Mouse (Mus musculus): ENCODE results near the gene Abcc4. TPM values are rescaled to one million over a fixed set of nuclear protein-coding genes. Genes with fewer than 3 reads are reported as not detected.
A peak's percentile ranks its signal among the peaks of the same experiment; 100 is the strongest.
"Not testable (repeated sequence)": the region's sequence is repeated elsewhere in the genome, so short reads cannot be mapped to it uniquely, and the experiment has no call there.

The Abcc4 gene
- total RNA-seq, 2 experiments from 2014 or later = 9.0 to 9.1 TPM

DNA sequence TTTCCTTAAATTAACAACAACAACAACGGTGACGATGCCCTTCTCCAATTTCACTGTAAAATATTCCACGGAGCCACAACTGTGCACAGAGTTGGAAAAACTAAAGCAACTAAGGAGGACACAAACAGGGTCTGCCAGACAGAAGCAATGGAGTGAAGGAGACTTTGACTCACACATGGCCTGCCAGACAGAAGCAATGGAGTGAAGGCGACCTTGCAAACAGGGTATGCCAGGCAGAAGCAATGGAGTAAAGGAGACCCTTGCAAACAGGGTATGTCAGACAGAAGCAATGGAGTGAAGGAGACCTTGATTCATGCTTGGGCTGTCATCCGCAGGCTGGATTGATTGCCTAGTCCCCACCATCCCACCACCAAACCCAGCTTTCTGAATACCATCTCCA, 19.2 kb downstream of the Abcc4 start:
- no peak for DNase-seq
- intact Hi-C loops (cut with DNase I) = no loop called here

GRCm38 (mm10) chr14:118685572-118685971, 20.4 kb downstream of the Abcc4 start:
- intact Hi-C loops (cut with DNase I) = no loop called here
- DNase-seq = no peak

GRCm38 (mm10) chr14:118682339-118683034, 23.5 kb downstream of the Abcc4 start:
- intact Hi-C loops (cut with DNase I) = no loop called here
- DNase-seq = no peak

- no peak for DNase-seq
- intact Hi-C loops (cut with DNase I) = no loop called here
Observed at GRCm38 (mm10) chr14:118681087-118681486, 24.9 kb downstream of the Abcc4 start.

DNA sequence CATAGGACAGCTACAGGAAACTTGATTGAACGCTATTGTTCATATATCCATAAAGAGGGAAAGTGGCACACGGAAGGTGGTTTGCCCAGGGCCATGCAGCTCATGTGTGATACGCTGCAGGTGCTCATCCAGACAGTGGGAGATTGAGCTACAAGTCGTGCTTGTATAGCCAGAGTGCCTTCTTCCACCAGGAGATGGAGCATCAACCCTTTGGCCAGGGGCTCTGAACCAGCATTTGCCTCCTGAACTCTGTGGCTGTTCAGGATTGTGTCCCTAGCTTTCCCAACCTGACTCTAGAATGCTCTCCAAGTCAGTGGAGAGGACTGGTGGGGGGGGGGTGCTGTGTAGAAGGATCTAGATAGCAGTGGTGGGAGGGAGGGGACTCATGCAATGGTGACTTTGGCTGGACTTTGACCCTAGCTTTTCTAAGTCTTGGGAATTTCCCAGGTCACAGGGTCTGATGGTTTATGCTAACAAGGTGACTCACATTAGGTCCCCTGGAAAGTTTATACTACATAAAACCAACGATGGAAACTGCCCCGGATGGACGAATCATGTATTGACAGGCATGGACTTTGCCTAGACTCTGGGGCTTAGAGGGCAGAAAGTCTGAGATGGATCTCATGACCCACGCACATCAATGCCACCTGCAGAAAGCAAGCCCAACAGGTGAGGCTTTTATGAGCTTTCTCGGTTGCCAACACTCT, 27.6 kb downstream of the Abcc4 start:
- DNase-seq = no peak
- intact Hi-C loops (cut with DNase I) = no loop called here

DNA sequence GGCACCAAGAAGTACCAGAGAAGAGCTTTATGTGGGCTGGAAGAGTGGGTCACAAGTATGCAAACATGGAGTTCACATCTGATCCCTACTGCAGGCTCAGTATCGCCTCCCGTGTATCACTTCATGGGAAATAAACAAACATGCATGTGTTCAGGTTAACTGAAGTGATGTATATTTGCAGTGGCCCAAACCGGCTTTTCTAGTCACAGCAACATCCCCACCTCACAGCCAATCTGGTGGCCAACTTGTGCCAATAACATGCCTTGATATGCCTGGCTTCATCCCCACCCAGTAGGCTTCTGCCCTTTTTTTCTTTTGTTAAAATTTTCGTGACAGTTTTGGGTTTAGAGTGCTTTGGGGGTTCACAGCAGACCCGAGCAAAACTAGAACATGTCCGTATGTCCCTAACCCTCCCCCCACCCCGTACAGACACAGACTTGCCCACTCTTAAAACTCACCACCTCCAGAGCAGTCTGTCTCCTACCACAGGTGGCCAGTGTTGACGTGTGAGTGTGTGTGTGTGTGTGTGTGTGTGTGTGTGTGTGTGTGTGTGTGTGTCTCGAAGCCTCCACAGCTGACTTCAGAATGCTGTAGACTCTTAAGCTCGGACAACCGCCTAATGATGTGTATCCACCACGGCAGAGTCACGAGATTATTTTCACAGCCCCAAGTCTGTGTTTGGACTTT, 29.6 kb downstream of the Abcc4 start:
- intact Hi-C loops (cut with DNase I) = no loop called here
- no peak for DNase-seq

DNA sequence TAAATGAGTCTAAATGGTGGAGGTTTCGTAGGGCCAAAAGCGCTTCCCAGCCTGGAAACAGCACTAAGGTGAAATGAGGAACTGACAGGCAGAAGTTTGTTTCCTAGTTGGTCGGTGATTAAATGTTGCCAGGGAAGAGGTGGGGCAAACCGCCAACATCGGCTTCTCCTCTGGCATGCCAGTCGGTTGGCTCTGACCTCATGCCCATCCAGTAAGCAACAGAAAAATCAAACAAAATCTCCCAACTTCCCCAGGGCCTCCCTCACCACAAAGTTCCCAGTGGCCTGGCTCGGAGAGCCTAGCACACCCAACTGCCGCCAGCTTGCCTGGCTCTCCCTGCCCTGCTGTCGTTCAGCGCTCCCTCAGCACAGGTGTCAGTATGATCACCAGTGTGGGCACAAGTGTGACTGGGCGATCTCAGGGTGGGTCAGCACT, 31.3 kb downstream of the Abcc4 start:
- intact Hi-C loops (cut with DNase I) = no loop called here
- peak; percentile 54 to 58 for DNase-seq

- DNase-seq = no peak
- intact Hi-C loops (cut with DNase I) = no loop called here
Observed at GRCm38 (mm10) chr14:118674224-118674623, 31.8 kb downstream of the Abcc4 start.

- DNase-seq = no peak
- intact Hi-C loops (cut with DNase I) = no loop called here
Observed at GRCm38 (mm10) chr14:118673501-118673900, 32.5 kb downstream of the Abcc4 start.

- DNase-seq; intact Hi-C loops (cut with DNase I): not testable (repeated sequence)
Observed at GRCm38 (mm10) chr14:118672931-118673330, 33.1 kb downstream of the Abcc4 start.

DNA sequence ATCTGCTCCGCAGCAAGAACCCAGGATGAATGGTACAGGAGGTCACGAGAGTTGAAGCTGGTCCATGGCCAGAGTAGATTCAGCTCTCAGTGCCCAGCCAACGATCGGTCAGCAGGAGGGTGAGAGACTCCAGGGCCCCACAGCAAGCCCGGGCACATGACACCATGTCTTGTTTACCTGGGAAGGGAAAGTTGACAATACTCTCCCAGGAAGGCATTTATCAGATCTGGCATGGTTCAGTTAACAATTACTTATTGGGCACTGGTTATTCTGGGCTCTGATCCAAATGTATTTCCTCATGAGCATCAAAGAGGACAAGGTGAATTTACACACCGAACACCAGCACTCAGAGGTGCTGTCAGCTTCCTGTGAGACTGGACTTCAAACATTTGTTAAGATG, 38.5 kb downstream of the Abcc4 start:
- intact Hi-C loops (cut with DNase I) = no loop called here
- peak; percentile 28 to 48 for DNase-seq

DNA sequence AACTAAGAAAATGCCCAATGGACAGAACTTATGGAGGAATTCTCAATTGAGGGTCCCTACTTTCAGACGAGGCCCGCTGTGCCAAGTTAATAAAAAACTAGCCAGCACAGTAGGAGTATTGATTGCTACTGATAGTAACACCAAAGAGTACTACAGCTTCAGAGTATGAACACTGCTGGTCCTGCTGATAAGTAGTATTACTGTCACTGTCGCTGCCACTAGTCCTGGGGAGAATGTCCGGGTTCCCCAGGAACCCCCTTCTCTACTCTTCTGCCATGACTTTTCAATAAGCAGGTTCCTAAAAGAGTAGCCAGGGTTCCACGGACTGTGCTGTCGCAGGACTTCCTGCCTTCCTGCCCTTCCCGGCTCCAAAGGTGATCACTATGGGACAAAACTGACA, 41.4 kb downstream of the Abcc4 start:
- DNase-seq = no peak
- intact Hi-C loops (cut with DNase I) = no loop called here

DNA sequence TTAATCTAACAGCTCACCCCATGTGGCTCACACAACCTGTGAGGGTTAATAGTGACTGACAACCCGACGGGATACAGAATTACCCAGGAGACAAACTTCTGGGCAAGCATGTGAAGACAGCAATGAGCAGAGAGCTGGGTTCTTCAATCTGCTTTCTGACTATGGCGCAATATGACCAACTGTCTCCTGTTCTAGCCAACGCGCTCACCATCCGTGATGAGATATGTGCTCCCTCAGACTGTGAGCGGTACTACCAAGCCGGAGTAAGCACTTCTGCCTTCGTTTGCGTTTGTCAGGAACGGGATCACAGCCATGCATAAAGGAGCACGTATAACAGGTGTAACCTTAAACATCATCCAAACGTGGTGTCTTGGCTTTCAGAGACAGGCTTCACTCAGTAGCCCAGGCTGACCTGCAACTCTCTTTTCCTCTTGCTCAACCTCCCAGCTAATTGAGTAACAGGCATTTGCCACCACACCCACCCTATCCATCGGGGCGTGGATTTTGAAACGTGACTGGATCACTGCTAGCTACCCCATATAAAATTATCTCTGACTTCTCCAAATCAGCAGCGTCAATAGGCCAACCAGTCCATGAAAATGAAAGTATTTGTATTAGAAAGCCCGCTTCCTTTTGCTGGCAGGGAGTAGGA, 43.3 kb downstream of the Abcc4 start:
- DNase-seq = no peak
- intact Hi-C loops (cut with DNase I) = no loop called here

- intact Hi-C loops (cut with DNase I) = no loop called here
Observed at GRCm38 (mm10) chr14:118662124-118662523, 43.9 kb downstream of the Abcc4 start.

DNA sequence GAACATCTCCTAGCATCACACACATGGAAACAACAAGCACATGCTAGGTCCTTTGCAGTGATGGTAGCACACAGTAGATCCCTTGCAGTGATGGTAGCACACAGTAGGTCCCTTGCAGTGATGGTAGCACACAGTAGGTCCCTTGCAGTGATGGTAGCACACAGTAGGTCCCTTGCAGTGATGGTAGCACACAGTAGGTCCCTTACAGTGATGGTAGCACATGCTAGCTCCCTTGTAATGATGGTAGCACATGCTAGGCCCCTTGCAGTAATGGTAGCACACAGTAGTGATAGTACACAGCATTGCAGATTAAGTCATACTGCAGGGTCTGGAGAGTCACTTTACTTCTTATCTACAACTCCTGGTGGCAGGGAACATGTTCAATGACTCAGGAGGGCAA, 46.8 kb downstream of the Abcc4 start:
- DNase-seq = no peak
- intact Hi-C loops (cut with DNase I) = no loop called here

More at GRCm38 (mm10) chr14:118662124-118662523, 43.9 kb downstream of the Abcc4 start:
- DNase-seq = no peak

DNA sequence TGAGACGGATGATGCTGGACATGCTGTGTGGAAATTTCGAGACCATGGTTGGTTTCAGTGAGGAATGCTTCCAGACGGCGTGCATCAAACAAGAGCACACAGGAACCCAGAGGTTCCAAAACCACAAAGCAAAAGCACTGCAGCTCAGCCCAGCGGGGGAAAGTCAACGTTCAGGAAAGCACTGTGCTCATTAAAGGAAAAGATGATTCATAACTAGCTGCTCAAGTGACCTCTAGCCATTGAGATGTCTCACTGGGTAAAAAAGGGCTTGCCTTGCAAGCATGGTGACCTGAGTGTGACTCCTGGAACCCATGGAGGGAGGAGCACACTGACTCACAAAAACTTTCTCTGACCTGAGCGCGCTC, 47.7 kb downstream of the Abcc4 start:
- no peak for DNase-seq
- intact Hi-C loops (cut with DNase I) = no loop called here

GRCm38 (mm10) chr14:118657673-118658327, 48.2 kb downstream of the Abcc4 start:
- intact Hi-C loops (cut with DNase I) = no loop called here

GRCm38 (mm10) chr14:118657206-118657605, 48.8 kb downstream of the Abcc4 start:
- intact Hi-C loops (cut with DNase I) = no loop called here
- DNase-seq = no peak

More at GRCm38 (mm10) chr14:118657673-118658327, 48.2 kb downstream of the Abcc4 start:
- no peak for DNase-seq

DNA sequence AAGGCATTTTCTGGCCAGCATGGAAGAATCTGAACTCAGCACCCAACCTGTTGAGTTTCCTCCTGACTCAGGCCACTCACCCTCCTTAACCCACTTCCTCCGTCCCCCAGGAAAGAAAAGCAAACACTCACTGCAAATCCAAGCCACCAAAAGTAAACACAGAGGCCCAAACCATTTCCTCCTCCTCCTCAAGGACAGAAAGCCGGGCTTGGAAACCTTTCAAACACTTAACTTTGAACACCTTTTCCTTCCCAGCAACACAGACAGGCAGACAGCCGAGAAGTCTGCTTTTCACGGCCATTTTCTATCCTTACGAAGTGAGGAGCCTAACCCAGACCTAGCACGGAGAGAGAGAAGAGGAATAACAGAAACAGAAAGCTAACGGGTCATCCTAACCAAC, 50.0 kb downstream of the Abcc4 start:
- intact Hi-C loops (cut with DNase I) = no loop called here
- DNase-seq = no peak

DNA sequence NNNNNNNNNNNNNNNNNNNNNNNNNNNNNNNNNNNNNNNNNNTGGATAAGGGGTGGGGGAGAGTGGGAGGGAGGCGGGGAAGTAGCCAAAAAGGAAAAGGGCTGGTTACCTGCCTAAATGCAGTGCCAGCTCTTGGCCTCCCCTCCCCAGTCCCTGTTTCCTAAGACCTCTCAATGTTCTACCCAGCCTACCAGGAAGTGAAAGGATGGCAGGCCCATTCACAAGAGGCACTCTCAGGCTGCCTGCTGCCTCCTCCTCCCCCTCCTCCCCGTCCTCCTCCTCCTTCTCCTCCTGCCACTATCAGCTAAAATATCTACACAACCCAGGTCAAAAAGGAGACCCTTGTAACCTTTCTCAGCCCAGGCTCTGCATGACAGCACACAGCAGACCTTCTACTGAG, 51.1 kb downstream of the Abcc4 start:
- intact Hi-C loops (cut with DNase I) = no loop called here

More for the DNA sequence above, 51.1 kb downstream of the Abcc4 start:
- no peak for DNase-seq
